8 mouse cellular contexts compared by ENCODE assay signal in genomic region chr2:32654743-32655393, GRCm38 (mm10). TPM values are rescaled to one million over a fixed set of nuclear protein-coding genes. Genes with fewer than 3 reads are reported as not detected.
DNase-seq lines count a peak whose midpoint lies in the region; ATAC-seq lines count a peak whose summit lies in the region.

No protein-coding gene starts in this region.

- WGBS in embryonic facial prominence, embryonic 14.5 days: 63% methylated on average over 12 of the region's 14 CpGs

- no peak overlapping the region for H3K4me3 ChIP-seq in embryonic facial prominence, embryonic 14.5 days (ENCODE audit: low read depth, low read length)

- peak overlapping the region; percentile 48 for H3K27ac ChIP-seq in embryonic facial prominence, embryonic 14.5 days (replicated peaks; ENCODE audit: low read depth, low read length)

- H3K36me3 ChIP-seq in embryonic facial prominence, embryonic 14.5 days (ENCODE audit: control insufficient read depth, insufficient read depth, low read length): no peaks in the 10 kb centered on the region

- H3K4me1 ChIP-seq in embryonic facial prominence, embryonic 14.5 days (ENCODE audit: control insufficient read depth, insufficient read depth, low read length): peaks cover 22% of the 10 kb centered on the region

- H3K27me3 ChIP-seq in embryonic facial prominence, embryonic 14.5 days (replicated peaks; ENCODE audit: control insufficient read depth, insufficient read depth, low read length): no peaks in the 10 kb centered on the region

- no peaks in the 10 kb centered on the region for H3K9me3 ChIP-seq in embryonic facial prominence, embryonic 14.5 days (ENCODE audit: control insufficient read depth, low read length)

- no peak for ATAC-seq in embryonic facial prominence, embryonic 14.5 days (ENCODE audit: low read depth)

- H3K9ac ChIP-seq in embryonic facial prominence, embryonic 14.5 days (ENCODE audit: low read depth, low read length): no peak overlapping the region

- no peak overlapping the region for H3K4me2 ChIP-seq in embryonic facial prominence, embryonic 14.5 days (ENCODE audit: low read depth, low read length)

- peak; percentile 42 for DNase-seq in adrenal gland, adult 2 months
- DNase-seq in adrenal gland, postnatal 10 days: no peak
- no peak for DNase-seq in embryonic facial prominence, embryonic 14.5 days (ENCODE audit: low spot score)
- DNase-seq in kidney, postnatal 10 days: peak; percentile 57
- DNase-seq in lung, postnatal 14 days: peak; percentile 59
- no peak for DNase-seq in cerebellum, postnatal 25 days
- DNase-seq in left cerebral cortex, adult 9 months (ENCODE audit: low spot score in 2 of 2): no peak
- DNase-seq in right cerebral cortex, adult 18-20 months: no peak

RNA-seq across cellular contexts. Expression of gene Eng, which starts 8.5 kb away (rescaled TPM):
- total RNA-seq in adrenal gland, adult 2 months (2021): 100 to 1,000 TPM; 100 to 128 TPM
- polyA plus RNA-seq in adrenal gland, adult 2 months (2012; rRNA removed): 266 and 281 TPM in 2 replicates
- total RNA-seq in adrenal gland, postnatal 10 days (2021): 10 to 100 TPM; 97.9 to 99.9 TPM
- 57.9 and 64.3 TPM in 2 replicates for polyA plus RNA-seq in embryonic facial prominence, embryonic 14.5 days (2014; fragmentation: Nextera tagmentation; extraction: Ambion mirVana)

RNA-seq across cellular contexts. Expression of gene Ak1, which starts 33.3 kb away (rescaled TPM):
- total RNA-seq in adrenal gland, adult 2 months (2021): 10 to 100 TPM; 40.6 to 59.0 TPM
- polyA plus RNA-seq in adrenal gland, adult 2 months (2012; rRNA removed): 66.6 and 67.7 TPM in 2 replicates
- total RNA-seq in adrenal gland, postnatal 10 days (2021): 100 to 1,000 TPM in 1 of 2 experiments, 10 to 100 TPM in 1; 71.5 to 143 TPM
- 97.8 and 125 TPM in 2 replicates for polyA plus RNA-seq in embryonic facial prominence, embryonic 14.5 days (2014; fragmentation: Nextera tagmentation; extraction: Ambion mirVana)

RNA-seq across cellular contexts. Expression of gene Fpgs, which starts 49.1 kb away (rescaled TPM):
- total RNA-seq in adrenal gland, adult 2 months (2021): 10 to 100 TPM in 1 of 2 experiments, 1 to 10 TPM in 1; 7.5 to 13.9 TPM
- 45.7 and 48.2 TPM in 2 replicates for polyA plus RNA-seq in adrenal gland, adult 2 months (2012; rRNA removed)
- 10 to 100 TPM; 27.1 to 37.6 TPM for total RNA-seq in adrenal gland, postnatal 10 days (2021)
- polyA plus RNA-seq in embryonic facial prominence, embryonic 14.5 days (2014; fragmentation: Nextera tagmentation; extraction: Ambion mirVana): 28.2 and 31.0 TPM in 2 replicates

RNA-seq across cellular contexts. Expression of gene St6galnac6, which starts 55.4 kb away (rescaled TPM):
- 10 to 100 TPM; 55.2 to 55.6 TPM for total RNA-seq in adrenal gland, adult 2 months (2021)
- 115 and 122 TPM in 2 replicates for polyA plus RNA-seq in adrenal gland, adult 2 months (2012; rRNA removed)
- total RNA-seq in adrenal gland, postnatal 10 days (2021): 10 to 100 TPM; 55.2 to 64.1 TPM
- 11.1 and 12.1 TPM in 2 replicates for polyA plus RNA-seq in embryonic facial prominence, embryonic 14.5 days (2014; fragmentation: Nextera tagmentation; extraction: Ambion mirVana)

RNA-seq across cellular contexts. Expression of gene Cdk9, which starts 58.0 kb away (rescaled TPM):
- total RNA-seq in adrenal gland, adult 2 months (2021): 10 to 100 TPM; 69.7 to 74.7 TPM
- polyA plus RNA-seq in adrenal gland, adult 2 months (2012; rRNA removed): 131 and 132 TPM in 2 replicates
- 10 to 100 TPM; 65.5 to 70.9 TPM for total RNA-seq in adrenal gland, postnatal 10 days (2021)
- 67.4 and 82.3 TPM in 2 replicates for polyA plus RNA-seq in embryonic facial prominence, embryonic 14.5 days (2014; fragmentation: Nextera tagmentation; extraction: Ambion mirVana)

Comparison
In these comparisons a context has a peak if more than half of its experiments do, and no peak if none do; other contexts are left out.
1. DNase-seq: peak in adrenal gland, adult 2 months (single experiment), kidney, postnatal 10 days (single experiment) and lung, postnatal 14 days (single experiment); none in adrenal gland, postnatal 10 days (single experiment), embryonic facial prominence, embryonic 14.5 days (single experiment), cerebellum, postnatal 25 days (0 of 2), left cerebral cortex, adult 9 months (0 of 2) and right cerebral cortex, adult 18-20 months (single experiment).